Mouse (Mus musculus) hindbrain, embryonic 12.5 days (tissue): Measurements from ENCODE around the gene P2rx1. TPM values are rescaled to one million over a fixed set of nuclear protein-coding genes. Genes with fewer than 3 reads are reported as not detected.

Source experiments
- ATAC-seq: fragments of 200-750 bp; cut with Nextera tagmentation; 2 replicates; pipeline ENCODE4 v1.8.0; 2017; ENCODE audit warnings: moderate TSS enrichment; ENCODE audit not compliant: low FRiP score
- H3K27ac ChIP-seq: fragments of 300-500 bp; sonication (generic); 2 replicates; pipeline ENCODE4 v1.5.1; 2016; ENCODE audit warnings: mild to moderate bottlenecking
- H3K27me3 ChIP-seq: fragments of 300-500 bp; sonication (generic); 2 replicates; pipeline ENCODE4 v1.6.1; 2016; ENCODE audit warnings: mild to moderate bottlenecking
- H3K36me3 ChIP-seq: fragments of 300-500 bp; sonication (generic); 2 replicates; pipeline ENCODE4 v1.6.1; 2016; ENCODE audit warnings: mild to moderate bottlenecking
- H3K4me1 ChIP-seq: fragments of 300-500 bp; sonication (generic); 2 replicates; pipeline ENCODE4 v1.6.1; 2016
- H3K4me2 ChIP-seq: fragments of 300-500 bp; sonication (generic); replicated peaks from 2 replicates; pipeline ENCODE4 v1.6.1; 2016; ENCODE audit warnings: mild to moderate bottlenecking
- H3K4me3 ChIP-seq: fragments of 300-500 bp; sonication (generic); 2 replicates; pipeline ENCODE4 v1.5.1; 2016; ENCODE audit warnings: mild to moderate bottlenecking
- H3K9ac ChIP-seq: fragments of 300-500 bp; sonication (generic); 2 replicates; pipeline ENCODE4 v1.6.1; 2016; ENCODE audit warnings: mild to moderate bottlenecking, moderate library complexity
- H3K9me3 ChIP-seq: fragments of 300-500 bp; sonication (generic); replicated peaks from 2 replicates; pipeline ENCODE4 v1.6.1; 2016; ENCODE audit warnings: mild to moderate bottlenecking
- WGBS: fragments of 180-500 bp; shearing (Covaris S2); methylation state at CpG from one replicate; pipeline ENCODE4 v1.1.7; 2016; 5-methylcytosine and 5-hydroxymethylcytosine counted together
- polyA plus RNA-seq: library from polyadenylated mRNA; unstranded; fragments of >200 nt; fragmentation: Nextera tagmentation; extraction: Ambion mirVana; gene quantifications from 2 replicates; pipeline ENCODE4 v1.2.1, GENCODE M21; 2016

Gene P2rx1
- polyA plus RNA-seq, 1 experiment from 2014 or later = 0.81 TPM

DNA sequence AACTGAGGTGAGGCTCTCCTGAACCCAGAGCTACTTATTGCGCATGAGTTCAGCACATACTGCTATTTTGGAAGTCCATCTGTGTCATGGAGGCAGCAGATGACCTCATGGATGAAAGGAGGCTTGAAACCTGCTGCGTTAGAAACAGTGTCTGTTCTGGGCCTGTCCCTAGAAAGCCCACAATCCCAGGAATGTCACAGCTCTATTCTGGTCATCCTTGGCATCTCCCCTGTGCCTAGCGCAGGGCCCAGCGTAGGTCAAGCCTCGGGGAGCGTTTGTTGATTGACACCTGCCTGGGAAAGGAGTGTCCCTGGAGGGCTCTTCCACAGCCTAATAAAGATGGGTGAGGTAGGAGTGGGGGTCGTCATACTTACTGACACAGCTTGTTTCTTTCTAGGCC lies 37.2 kb downstream of the P2rx1 start:
- Histone ChIP-seq H3K9me3 (no peaks in the 10 kb centered on the region), H3K9ac (no peak overlapping the region), H3K36me3 (peaks cover 10% of the 10 kb centered on the region; the same call in 1 of the 2 replicates), H3K27me3 (no peaks in the 10 kb centered on the region), H3K4me3 (no peak overlapping the region), H3K4me1 (peaks cover 12% of the 10 kb centered on the region), H3K4me2 (no peak overlapping the region), H3K27ac (no peak overlapping the region)
- WGBS = 85% methylated on average over 7 of the region's 7 CpGs
- no peak for ATAC-seq

GRCm38 (mm10) chr11:73036889-73037288 lies 38.0 kb downstream of the P2rx1 start:
- no peak overlapping the region for H3K4me2 ChIP-seq
- H3K9me3 ChIP-seq = no peaks in the 10 kb centered on the region
- no peak overlapping the region for H3K4me3 ChIP-seq
- H3K27ac ChIP-seq = no peak overlapping the region
- H3K36me3 ChIP-seq = peaks cover 10% of the 10 kb centered on the region; the same call in 1 of the 2 replicates
- WGBS = 61% methylated on average over 6 of the region's 6 CpGs
- 0 out of 2 replicates have a peak, but pooled peaks cover 6% of the 10 kb centered on the region for H3K4me1 ChIP-seq
- no peak for ATAC-seq
- no peaks in the 10 kb centered on the region for H3K27me3 ChIP-seq
- no peak overlapping the region for H3K9ac ChIP-seq

GRCm38 (mm10) chr11:73037691-73038090 lies 38.8 kb downstream of the P2rx1 start:
- H3K4me1 ChIP-seq = 0 out of 2 replicates have a peak, but pooled peaks cover 6% of the 10 kb centered on the region
- no peak overlapping the region for H3K4me3 ChIP-seq
- H3K4me2 ChIP-seq = no peak overlapping the region
- no peaks in the 10 kb centered on the region for H3K9me3 ChIP-seq
- no peak overlapping the region for H3K27ac ChIP-seq
- H3K36me3 ChIP-seq = peaks cover 10% of the 10 kb centered on the region; the same call in 1 of the 2 replicates
- no peak for ATAC-seq
- no peak overlapping the region for H3K9ac ChIP-seq
- 84% methylated on average over 3 of the region's 3 CpGs for WGBS
- no peaks in the 10 kb centered on the region for H3K27me3 ChIP-seq

GRCm38 (mm10) chr11:73039102-73039799 lies 40.3 kb downstream of the P2rx1 start:
- no peak for ATAC-seq
- Histone ChIP-seq H3K4me1 (0 out of 2 replicates have a peak, but pooled peaks cover 6% of the 10 kb centered on the region), H3K27ac (no peak overlapping the region), H3K9me3 (no peaks in the 10 kb centered on the region), H3K9ac (no peak overlapping the region), H3K4me2 (no peak overlapping the region), H3K27me3 (no peaks in the 10 kb centered on the region), H3K4me3 (no peak overlapping the region), H3K36me3 (peaks cover 10% of the 10 kb centered on the region; the same call in 1 of the 2 replicates)
- 63% methylated on average over 9 of the region's 9 CpGs for WGBS

GRCm38 (mm10) chr11:73044229-73044755 lies 45.4 kb downstream of the P2rx1 start:
- ATAC-seq = no peak

GRCm38 (mm10) chr11:73044789-73045188 lies 45.9 kb downstream of the P2rx1 start:
- H3K27me3 ChIP-seq = no peaks in the 10 kb centered on the region
- H3K9me3 ChIP-seq = no peaks in the 10 kb centered on the region
- H3K27ac ChIP-seq = no peak overlapping the region
- H3K4me1 ChIP-seq = peaks cover 13% of the 10 kb centered on the region
- WGBS = 73% methylated on average over 4 of the region's 4 CpGs
- H3K4me3 ChIP-seq = no peak overlapping the region
- no peak overlapping the region for H3K9ac ChIP-seq
- ATAC-seq = no peak
- peaks cover 3% of the 10 kb centered on the region; the same call in 1 of the 2 replicates for H3K36me3 ChIP-seq
- H3K4me2 ChIP-seq = no peak overlapping the region

More at GRCm38 (mm10) chr11:73044229-73044755, 45.4 kb downstream of the P2rx1 start:
- no peak overlapping the region for H3K27ac ChIP-seq
- H3K36me3 ChIP-seq = peaks cover 3% of the 10 kb centered on the region; the same call in 1 of the 2 replicates
- 63% methylated on average over 6 of the region's 6 CpGs for WGBS
- peaks cover 9% of the 10 kb centered on the region for H3K4me1 ChIP-seq
- H3K9me3 ChIP-seq = no peaks in the 10 kb centered on the region
- H3K9ac ChIP-seq = no peak overlapping the region
- H3K4me3 ChIP-seq = no peak overlapping the region
- no peaks in the 10 kb centered on the region for H3K27me3 ChIP-seq
- H3K4me2 ChIP-seq = no peak overlapping the region

DNA sequence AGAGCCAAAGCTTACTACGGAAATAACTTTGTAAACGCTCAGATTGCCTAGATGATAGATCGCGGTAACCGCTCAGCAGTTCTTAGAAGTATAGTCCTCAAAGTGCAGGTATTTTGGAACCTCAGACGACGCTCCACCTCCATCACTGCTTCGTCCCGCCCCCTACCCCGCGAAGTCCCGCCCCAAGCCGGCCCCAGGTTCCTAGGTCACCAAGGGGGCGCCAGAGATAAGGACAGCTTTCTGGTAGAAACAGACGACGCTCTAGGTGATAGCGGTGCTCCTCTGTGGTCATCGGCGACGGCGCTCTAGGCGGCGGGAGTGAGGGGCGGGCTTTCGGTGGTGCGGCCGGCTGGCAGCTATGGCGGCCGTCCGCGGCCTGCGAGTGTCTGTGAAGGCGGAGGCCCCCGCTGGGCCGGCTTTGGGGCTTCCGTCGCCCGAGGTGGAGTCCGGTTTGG lies 48.7 kb downstream of the P2rx1 start, which contains the start of gene Ncbp3:
TSS of gene Ncbp3 (plus strand) at position 242 of the 455 bp plus-strand sequence.
- Histone ChIP-seq H3K4me2 (peak within 1 kb of the TSS; percentile 85), H3K27ac (peak within 1 kb of the TSS; percentile 91), H3K27me3 (no peaks in the 10 kb centered on the region), H3K4me3 (peak within 1 kb of the TSS; percentile 88), H3K36me3 (peaks cover 17% of the 10 kb centered on the region), H3K4me1 (peaks cover 13% of the 10 kb centered on the region), H3K9ac (peak within 1 kb of the TSS; percentile 92), H3K9me3 (no peaks in the 10 kb centered on the region)
- WGBS = 1% methylated on average over 39 of the region's 39 CpGs
- ATAC-seq = peak; percentile 97

- H3K4me1 ChIP-seq = peaks cover 13% of the 10 kb centered on the region
- peak overlapping the region; percentile 88 for H3K4me3 ChIP-seq
- H3K27ac ChIP-seq = peak overlapping the region; percentile 91
Measured at GRCm38 (mm10) chr11:73048030-73048876, 49.4 kb downstream of the P2rx1 start.

GRCm38 (mm10) chr11:73049335-73049734 lies 50.4 kb downstream of the P2rx1 start:
- no peaks in the 10 kb centered on the region for H3K27me3 ChIP-seq
- WGBS = 6% methylated on average over 4 of the region's 4 CpGs
- H3K4me3 ChIP-seq = peak overlapping the region; percentile 88
- H3K27ac ChIP-seq = peak overlapping the region; percentile 57; the same call in 1 of the 2 replicates
- H3K4me2 ChIP-seq = peak overlapping the region; percentile 85
- peak overlapping the region; percentile 92 for H3K9ac ChIP-seq
- peaks cover 13% of the 10 kb centered on the region for H3K4me1 ChIP-seq
- peaks cover 32% of the 10 kb centered on the region for H3K36me3 ChIP-seq
- ATAC-seq = no peak
- no peaks in the 10 kb centered on the region for H3K9me3 ChIP-seq

More at GRCm38 (mm10) chr11:73048030-73048876, 49.4 kb downstream of the P2rx1 start:
- no peaks in the 10 kb centered on the region for H3K9me3 ChIP-seq
- H3K4me2 ChIP-seq = peak overlapping the region; percentile 85
- peaks cover 21% of the 10 kb centered on the region for H3K36me3 ChIP-seq
- peak overlapping the region; percentile 92 for H3K9ac ChIP-seq
- WGBS = 2% methylated on average over 55 of the region's 55 CpGs
- H3K27me3 ChIP-seq = no peaks in the 10 kb centered on the region
- ATAC-seq = peak; percentile 82

DNA sequence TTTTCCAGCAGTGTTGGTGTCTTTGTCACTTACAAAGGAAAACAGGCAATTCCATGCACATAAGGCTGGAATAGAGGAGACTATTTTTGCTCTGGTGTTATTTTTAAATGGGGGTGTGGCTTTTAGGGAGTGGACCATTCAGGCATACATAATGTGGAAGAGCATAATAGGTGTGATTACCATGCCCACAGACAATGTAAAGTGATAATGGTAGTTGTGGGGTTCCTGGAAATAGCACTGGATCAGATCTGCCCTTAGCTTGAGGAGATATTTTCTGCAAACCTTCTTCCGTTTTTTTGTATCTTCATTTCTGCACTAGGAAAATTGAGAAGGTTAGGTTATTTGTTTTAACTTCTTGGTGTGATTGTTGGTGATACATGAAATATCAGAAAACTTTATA lies 53.9 kb downstream of the P2rx1 start:
- Histone ChIP-seq H3K4me1 (peaks cover 13% of the 10 kb centered on the region), H3K4me2 (no peak overlapping the region), H3K9me3 (no peaks in the 10 kb centered on the region), H3K4me3 (no peak overlapping the region), H3K9ac (no peak overlapping the region), H3K27me3 (no peaks in the 10 kb centered on the region), H3K36me3 (peaks cover 62% of the 10 kb centered on the region), H3K27ac (no peak overlapping the region)
- no peak for ATAC-seq
- 90% methylated on average over 1 of the region's 1 CpGs for WGBS

GRCm38 (mm10) chr11:73057701-73058100 lies 58.8 kb downstream of the P2rx1 start:
- no peak overlapping the region for H3K4me3 ChIP-seq
- H3K27ac ChIP-seq = no peak overlapping the region
- no peak overlapping the region for H3K9ac ChIP-seq
- WGBS = 89% methylated on average over 5 of the region's 5 CpGs
- H3K36me3 ChIP-seq = peaks cover 59% of the 10 kb centered on the region
- no peak overlapping the region for H3K4me2 ChIP-seq
- no peak for ATAC-seq
- no peaks in the 10 kb centered on the region for H3K9me3 ChIP-seq
- no peaks in the 10 kb centered on the region for H3K4me1 ChIP-seq
- H3K27me3 ChIP-seq = no peaks in the 10 kb centered on the region

GRCm38 (mm10) chr11:73059630-73060029 lies 60.7 kb downstream of the P2rx1 start:
- H3K4me3 ChIP-seq = no peak overlapping the region
- no peak overlapping the region for H3K27ac ChIP-seq
- WGBS = 88% methylated on average over 3 of the region's 3 CpGs
- no peaks in the 10 kb centered on the region for H3K9me3 ChIP-seq
- no peaks in the 10 kb centered on the region for H3K4me1 ChIP-seq
- no peak overlapping the region for H3K4me2 ChIP-seq
- ATAC-seq = no peak
- no peaks in the 10 kb centered on the region for H3K27me3 ChIP-seq
- H3K9ac ChIP-seq = no peak overlapping the region
- peaks cover 47% of the 10 kb centered on the region for H3K36me3 ChIP-seq
